Mouse (Mus musculus) kidney, postnatal 0 days (tissue): ENCODE data around the gene CK137956. TPM values are rescaled to one million over a fixed set of nuclear protein-coding genes. Genes with fewer than 3 reads are reported as not detected.
A peak's percentile ranks its signal among the peaks of the same experiment; 100 is the strongest.

Source experiments
- ATAC-seq: fragments of 200-750 bp; cut with Nextera tagmentation; replicated peaks from 2 replicates; pipeline ENCODE4 v1.8.0; 2017; ENCODE audit warnings: low read depth, moderate number of reproducible peaks, moderate TSS enrichment, moderate library complexity; ENCODE audit not compliant: low FRiP score
- DNase-seq: peaks from one replicate; pipeline ENCODE4 v3.0.0-alpha.2; 2016; ENCODE audit warnings: low spot score
- H3K27ac ChIP-seq: fragments of 300-500 bp; sonication (generic); 2 replicates; pipeline ENCODE4 v1.5.1; 2014; ENCODE audit warnings: mild to moderate bottlenecking
- H3K27me3 ChIP-seq: fragments of 300-500 bp; sonication (generic); 2 replicates; pipeline ENCODE4 v1.6.1; 2014; ENCODE audit warnings: low read length, mixed read lengths; ENCODE audit not compliant: insufficient read depth
- H3K36me3 ChIP-seq: fragments of 300-500 bp; sonication (generic); 2 replicates; pipeline ENCODE4 v1.6.1; 2014; ENCODE audit warnings: low read length, mixed read lengths; ENCODE audit not compliant: insufficient read depth
- H3K4me1 ChIP-seq: fragments of 300-500 bp; sonication (generic); replicated peaks from 2 replicates; pipeline ENCODE4 v1.6.1; 2014; ENCODE audit warnings: antibody characterized with exemption, low read length, mixed read lengths; ENCODE audit not compliant: insufficient read depth
- H3K4me2 ChIP-seq: fragments of 300-500 bp; sonication (generic); 2 replicates; pipeline ENCODE4 v1.6.1; 2014; ENCODE audit warnings: mild to moderate bottlenecking, low read length, moderate library complexity, mixed read lengths
- H3K4me3 ChIP-seq: fragments of 300-500 bp; sonication (generic); replicated peaks from 2 replicates; pipeline ENCODE4 v1.5.1; 2014; ENCODE audit warnings: low read depth, low read length
- H3K9ac ChIP-seq: fragments of 300-500 bp; sonication (generic); 2 replicates; pipeline ENCODE4 v1.6.1; 2014; ENCODE audit warnings: low read depth, low read length
- H3K9me3 ChIP-seq: fragments of 300-500 bp; sonication (generic); replicated peaks from 2 replicates; pipeline ENCODE4 v1.6.1; 2016; ENCODE audit warnings: low read length, inconsistent platforms, mixed read lengths
- CTCF ChIP-seq: IDR thresholded peaks from 2 replicates; pipeline ENCODE4 v1.5.1; 2016; ENCODE audit warnings: antibody characterized with exemption, low read depth, mild to moderate bottlenecking, moderate library complexity
- WGBS: fragments of 180-500 bp; shearing (Covaris S2); extraction: QIAGEN DNeasy Blood & Tissue Kit; methylation state at CpG from one replicate; pipeline ENCODE4 v1.1.7; 2014; 5-methylcytosine and 5-hydroxymethylcytosine counted together
- polyA plus RNA-seq: library from polyadenylated mRNA; unstranded; fragments of >200 nt; fragmentation: Nextera tagmentation; extraction: Ambion mirVana; gene quantifications from 2 replicates; pipeline ENCODE4 v1.2.1, GENCODE M21; 2015

Gene CK137956
- polyA plus RNA-seq, 1 experiment from 2014 or later: not detected

DNA sequence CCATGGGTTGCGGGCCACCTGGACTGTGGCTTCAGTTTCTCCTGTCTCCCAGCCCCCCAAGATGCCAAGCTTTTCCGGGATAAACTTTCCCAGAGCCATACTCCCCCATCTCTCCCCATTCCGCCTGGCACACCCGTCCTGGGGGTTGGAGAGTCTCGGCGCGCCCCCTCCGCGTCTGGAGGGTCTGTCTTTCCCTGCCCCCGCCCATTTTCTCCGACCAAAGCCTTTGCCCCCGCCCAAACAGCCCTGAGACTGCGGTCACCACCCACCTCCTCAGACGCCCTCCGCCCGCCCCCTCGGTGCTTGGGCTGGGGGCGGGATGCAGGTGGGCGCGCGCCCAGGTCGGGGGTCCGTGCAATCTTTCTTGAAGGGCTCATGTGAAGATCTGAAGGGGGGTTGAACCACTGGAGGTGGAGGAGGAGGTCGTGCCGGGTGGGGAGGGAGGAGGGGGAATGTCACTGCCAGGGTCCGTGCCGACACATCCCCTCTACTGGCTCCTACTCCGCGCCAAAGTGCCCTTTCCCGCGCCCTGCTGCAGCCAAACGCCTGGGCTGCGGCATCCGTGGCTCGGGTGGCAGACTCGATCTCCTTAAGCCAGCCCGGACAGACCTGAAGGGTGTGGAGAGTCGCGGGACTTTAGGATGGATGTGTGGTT is 17.9 kb upstream of the CK137956 start:
- no peak for ATAC-seq
- TF ChIP-seq CTCF: no peak
- Histone ChIP-seq H3K9me3 (no peaks in the 10 kb centered on the region), H3K4me1 (no peaks in the 10 kb centered on the region), H3K27me3 (peaks cover 59% of the 10 kb centered on the region), H3K4me3 (peak overlapping the region; percentile 29), H3K27ac (no peak overlapping the region), H3K4me2 (peak overlapping the region; percentile 56; the same call in 1 of the 2 replicates), H3K36me3 (no peaks in the 10 kb centered on the region), H3K9ac (no peak overlapping the region)
- WGBS: 2% methylated on average over 39 of the region's 39 CpGs
- DNase-seq: no peak

DNA sequence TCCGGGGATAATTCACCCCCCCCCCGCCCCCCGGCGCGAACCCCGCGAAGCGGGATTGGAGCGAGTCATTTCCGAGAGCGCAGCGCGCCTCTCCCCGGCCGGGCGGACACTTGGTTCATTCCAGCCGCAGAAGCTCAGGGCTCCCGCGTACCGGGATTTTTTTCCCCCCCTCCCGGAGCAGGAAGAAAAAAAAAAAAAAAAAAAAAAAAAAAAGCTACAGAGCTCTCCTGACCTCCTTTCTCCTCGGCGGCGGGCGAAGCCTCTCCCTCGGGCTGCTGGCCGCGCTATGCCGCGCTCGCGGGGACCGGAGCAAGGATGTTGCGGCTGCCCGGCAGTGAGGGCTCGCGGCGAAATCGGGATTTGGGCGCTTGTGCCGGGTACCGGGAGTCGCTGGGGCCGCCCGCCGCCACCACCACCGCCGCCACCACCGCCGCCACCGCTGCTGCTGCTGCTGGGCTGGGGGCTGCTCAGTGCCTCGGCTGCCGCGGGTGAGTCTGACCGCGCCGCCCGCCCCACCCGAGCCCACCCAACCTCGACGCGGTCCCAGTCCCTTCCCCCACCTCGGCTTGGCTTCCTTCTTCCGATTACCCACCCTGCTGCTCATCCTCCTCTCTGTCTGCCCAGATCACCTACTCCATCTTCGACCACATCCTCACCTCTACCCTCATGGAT is 17.2 kb upstream of the CK137956 start, which contains the start of gene Csmd2:
Gene Csmd2 (plus strand): TSS at position 74 of the 672 bp plus-strand sequence.
- H3K9me3 ChIP-seq: no peaks in the 10 kb centered on the region
- no peaks in the 10 kb centered on the region for H3K36me3 ChIP-seq
- no peak for ATAC-seq
- peak within 1 kb of the TSS; percentile 29 for H3K4me3 ChIP-seq
- peak; percentile 5 for DNase-seq
- peaks cover 59% of the 10 kb centered on the region for H3K27me3 ChIP-seq
- peak within 1 kb of the TSS; percentile 56 for H3K4me2 ChIP-seq
- no peak within 1 kb of the TSS for H3K9ac ChIP-seq
- under 1% methylated on average over 52 of the region's 65 CpGs for WGBS
- TF ChIP-seq CTCF: no peak
- no peaks in the 10 kb centered on the region for H3K4me1 ChIP-seq
- no peak within 1 kb of the TSS for H3K27ac ChIP-seq

DNA sequence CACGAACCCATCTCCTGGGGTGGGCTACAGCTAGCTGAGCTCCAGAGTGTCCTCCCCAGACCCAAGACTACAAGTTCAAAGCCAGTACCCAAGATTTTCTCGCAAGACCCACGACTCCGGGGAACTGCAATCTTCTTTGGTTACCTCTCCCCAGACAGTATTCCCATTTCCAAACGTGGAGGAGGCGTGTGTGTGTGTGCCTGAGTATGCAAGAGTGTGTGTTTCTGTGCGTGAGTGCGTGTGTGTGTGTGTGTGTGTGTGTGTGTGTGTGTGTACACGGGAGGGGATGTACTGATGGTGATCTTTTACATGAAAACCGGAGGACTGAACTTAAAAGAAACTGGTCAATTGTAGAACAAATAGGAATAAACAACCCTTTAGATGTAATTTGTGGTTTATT is 16.5 kb upstream of the CK137956 start:
- TF ChIP-seq CTCF: no peak
- DNase-seq: no peak
- no peaks in the 10 kb centered on the region for H3K4me1 ChIP-seq
- 0 out of 2 replicates have a peak overlapping the region, but pooled peaks have one; percentile 29 for H3K4me3 ChIP-seq
- no peak overlapping the region for H3K27ac ChIP-seq
- 6% methylated on average over 10 of the region's 10 CpGs for WGBS
- peaks cover 59% of the 10 kb centered on the region for H3K27me3 ChIP-seq
- H3K36me3 ChIP-seq: no peaks in the 10 kb centered on the region
- no peaks in the 10 kb centered on the region for H3K9me3 ChIP-seq
- H3K9ac ChIP-seq: no peak overlapping the region
- no peak for ATAC-seq
- H3K4me2 ChIP-seq: peak overlapping the region; percentile 56

DNA sequence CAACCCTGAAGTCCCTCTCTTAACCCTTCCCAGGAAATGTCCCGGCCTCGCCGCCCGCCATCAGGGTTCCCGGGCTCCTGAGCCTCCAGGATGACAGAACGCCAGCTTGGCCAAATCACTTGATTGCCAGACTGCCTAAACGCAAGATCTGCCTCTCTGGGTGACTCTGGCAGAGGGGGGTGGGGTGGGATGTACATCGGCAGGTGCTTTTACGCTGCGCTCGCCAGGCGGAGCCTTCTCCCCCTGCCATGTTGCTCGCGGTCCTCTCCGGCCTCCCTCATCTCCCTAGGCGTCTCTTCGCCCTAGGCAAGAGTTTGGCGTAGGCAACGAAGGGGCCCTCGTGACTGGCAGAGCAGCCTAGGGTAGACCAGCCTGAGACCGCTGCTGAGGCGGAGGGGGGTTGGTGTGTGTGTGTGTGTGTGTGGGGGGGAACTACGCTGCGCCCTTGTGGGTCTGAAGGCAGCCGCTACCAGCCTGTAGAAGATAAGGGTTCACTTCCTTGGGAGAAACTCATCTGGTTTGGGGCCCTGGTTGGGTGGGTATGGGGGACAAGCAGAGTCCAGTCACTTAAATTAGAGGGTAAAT is 15.8 kb upstream of the CK137956 start:
- TF ChIP-seq CTCF: no peak
- WGBS: 3% methylated on average over 25 of the region's 25 CpGs
- ATAC-seq (no peak), DNase-seq (no peak)
- H3K27me3 ChIP-seq: peaks cover 59% of the 10 kb centered on the region
- no peak overlapping the region for H3K4me3 ChIP-seq
- no peak overlapping the region for H3K9ac ChIP-seq
- no peaks in the 10 kb centered on the region for H3K4me1 ChIP-seq
- no peak overlapping the region for H3K27ac ChIP-seq
- no peaks in the 10 kb centered on the region for H3K9me3 ChIP-seq
- H3K36me3 ChIP-seq: no peaks in the 10 kb centered on the region
- no peak overlapping the region for H3K4me2 ChIP-seq

DNA sequence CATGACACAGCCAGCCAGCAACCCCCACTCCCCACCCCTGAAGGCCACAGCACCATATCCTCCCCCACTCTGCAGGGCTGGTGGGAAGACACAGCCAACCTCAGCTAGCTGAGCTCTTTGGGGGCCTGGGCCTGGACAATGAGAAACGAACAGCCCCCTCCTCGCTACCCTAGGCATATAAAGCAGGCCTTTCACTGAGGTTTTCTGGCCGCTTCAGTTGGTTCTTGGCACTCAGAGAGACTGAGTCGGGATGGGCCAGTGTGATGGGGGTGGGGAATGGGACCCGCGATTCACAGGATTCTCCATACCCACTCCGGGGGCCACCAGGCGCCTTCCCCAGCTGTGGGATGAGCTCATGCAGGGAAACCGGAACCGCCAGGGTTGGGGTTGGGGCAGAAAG is 15.1 kb upstream of the CK137956 start:
- 8% methylated on average over 10 of the region's 10 CpGs for WGBS

DNA sequence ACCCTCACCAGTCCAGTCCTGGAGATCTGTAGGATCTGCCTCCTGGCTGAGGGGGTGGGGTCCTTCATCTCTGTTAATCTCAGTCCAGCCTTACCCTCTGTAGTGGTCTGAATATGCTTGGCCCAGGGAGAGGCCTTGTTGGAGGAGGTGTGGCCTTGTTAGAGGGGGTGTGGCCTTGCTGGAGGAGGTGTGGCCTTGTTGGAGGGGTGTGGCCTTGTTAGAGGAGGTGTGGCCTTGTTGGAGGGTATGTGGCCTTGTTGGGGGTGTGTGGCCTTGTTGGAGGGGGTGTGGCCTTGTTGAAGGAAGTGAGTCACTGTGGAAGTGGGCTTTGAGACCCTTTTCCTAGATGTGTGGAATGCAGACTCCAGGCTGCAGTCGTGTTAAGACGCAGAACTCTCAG is 13.7 kb upstream of the CK137956 start:
- ATAC-seq: no peak
- no peak for TF ChIP-seq CTCF
- H3K4me3 ChIP-seq: no peak overlapping the region
- 94% methylated on average over 2 of the region's 2 CpGs for WGBS
- H3K4me1 ChIP-seq: no peaks in the 10 kb centered on the region
- H3K27ac ChIP-seq: no peak overlapping the region
- no peaks in the 10 kb centered on the region for H3K9me3 ChIP-seq
- no peaks in the 10 kb centered on the region for H3K36me3 ChIP-seq
- DNase-seq: no peak
- peaks cover 46% of the 10 kb centered on the region for H3K27me3 ChIP-seq
- H3K4me2 ChIP-seq: no peak overlapping the region
- H3K9ac ChIP-seq: no peak overlapping the region

More for the DNA sequence above, 15.1 kb upstream of the CK137956 start:
- Histone ChIP-seq H3K4me1 (no peaks in the 10 kb centered on the region), H3K4me2 (no peak overlapping the region), H3K4me3 (no peak overlapping the region), H3K27ac (no peak overlapping the region), H3K36me3 (no peaks in the 10 kb centered on the region), H3K9me3 (no peaks in the 10 kb centered on the region), H3K9ac (no peak overlapping the region), H3K27me3 (peaks cover 58% of the 10 kb centered on the region)
- TF ChIP-seq CTCF: no peak
- ATAC-seq (no peak), DNase-seq (no peak)
